Mouse (Mus musculus): Measurements from ENCODE around the gene Tuba3b. TPM values are rescaled to one million over a fixed set of nuclear protein-coding genes. Genes with fewer than 3 reads are reported as not detected.

The Tuba3b gene
- polyA plus RNA-seq, 1 experiment from 2014 or later: 0.31 TPM

DNA sequence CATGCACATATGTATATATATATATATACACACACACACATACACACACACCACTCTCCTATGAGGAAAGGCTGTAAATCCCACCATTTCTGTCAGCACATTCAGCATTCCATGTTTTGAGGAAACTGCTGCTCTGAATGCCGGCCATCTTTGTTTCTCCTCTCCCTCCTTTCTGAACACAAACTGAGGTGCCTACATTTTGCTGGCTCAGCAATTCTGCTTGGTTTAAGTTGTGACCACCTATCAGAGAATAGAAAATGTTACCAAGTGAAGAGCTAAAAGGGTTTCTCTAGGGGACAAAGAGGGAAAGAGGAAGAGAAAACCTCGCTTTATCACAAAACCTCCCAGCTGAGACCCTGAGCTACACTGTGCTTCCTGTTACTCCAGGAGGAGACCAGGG is 18.9 kb downstream of the Tuba3b start:
- Histone ChIP-seq H3K27ac (ENCODE audit: low read length) (no peak overlapping the region), H3K36me3 (ENCODE audit: insufficient read depth, low read length) (no peaks in the 10 kb centered on the region), H3K9ac (replicated peaks; ENCODE audit: low read length) (no peak overlapping the region), H3K27me3 (ENCODE audit: insufficient read depth, low read length) (no peaks in the 10 kb centered on the region), H3K4me2 (replicated peaks; ENCODE audit: low read depth, low read length) (no peak overlapping the region), H3K4me3 (ENCODE audit: low read length) (no peak overlapping the region), H3K4me1 (ENCODE audit: insufficient read depth, low read length) (no peaks in the 10 kb centered on the region; the same call in 1 of the 2 replicates), H3K9me3 (ENCODE audit: low read length) (no peaks in the 10 kb centered on the region; the same call in 1 of the 2 replicates)
- 78% methylated on average over 2 of the region's 2 CpGs for WGBS
- ATAC-seq (ENCODE audit: low FRiP score, low TSS enrichment): no peak

DNA sequence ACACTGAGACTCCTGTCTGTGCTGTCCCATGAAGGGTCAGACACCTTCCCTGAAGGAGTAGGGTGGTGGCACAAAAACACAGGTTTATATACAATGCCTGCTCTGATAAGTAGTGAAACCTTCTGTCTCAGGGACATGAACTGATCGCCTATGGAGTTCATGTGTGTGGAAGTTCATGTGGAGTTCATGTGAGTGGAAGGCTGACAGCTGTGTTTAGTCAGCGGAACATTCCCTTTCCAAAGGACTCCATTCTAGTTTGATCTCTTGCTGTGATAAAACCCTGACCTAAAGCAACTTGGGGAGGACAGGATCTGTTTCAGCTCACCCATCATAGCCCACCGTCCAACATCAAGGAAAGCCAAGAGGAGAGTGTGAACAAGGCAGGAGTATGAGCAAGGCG is 21.1 kb downstream of the Tuba3b start:
- no peak overlapping the region for H3K9ac ChIP-seq (replicated peaks; ENCODE audit: low read length)
- 42% methylated on average over 4 of the region's 4 CpGs for WGBS
- H3K27me3 ChIP-seq (ENCODE audit: insufficient read depth, low read length): no peaks in the 10 kb centered on the region
- H3K9me3 ChIP-seq (ENCODE audit: low read length): peaks cover 6% of the 10 kb centered on the region
- H3K27ac ChIP-seq (ENCODE audit: low read length): no peak overlapping the region
- no peak overlapping the region for H3K4me3 ChIP-seq (ENCODE audit: low read length)
- H3K4me2 ChIP-seq (replicated peaks; ENCODE audit: low read depth, low read length): no peak overlapping the region
- H3K4me1 ChIP-seq (ENCODE audit: insufficient read depth, low read length): peaks cover 3% of the 10 kb centered on the region; the same call in 1 of the 2 replicates
- no peaks in the 10 kb centered on the region for H3K36me3 ChIP-seq (ENCODE audit: insufficient read depth, low read length)
- ATAC-seq (ENCODE audit: low FRiP score, low TSS enrichment): peak; percentile 53; the same call in 1 of the 2 replicates

DNA sequence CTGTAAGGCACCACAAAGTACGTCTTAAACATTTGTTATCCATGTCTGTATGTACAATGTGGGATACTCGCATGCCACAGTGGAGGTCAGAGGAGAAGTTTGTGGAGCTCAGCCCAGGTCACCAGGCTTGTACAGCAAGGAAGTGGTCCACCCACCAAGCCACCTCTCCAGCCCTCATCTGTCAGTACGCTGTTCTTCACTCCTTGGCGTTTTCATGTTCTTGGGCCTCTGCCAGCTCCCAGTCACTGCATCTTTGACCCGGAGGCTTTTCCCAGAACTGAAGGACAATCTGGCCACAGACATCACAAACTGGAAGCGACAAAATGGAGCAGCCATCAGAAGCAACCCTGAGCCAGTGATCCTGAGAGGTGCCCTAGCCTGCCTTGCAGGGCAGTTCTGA is 22.7 kb downstream of the Tuba3b start:
- ATAC-seq (ENCODE audit: low FRiP score, low TSS enrichment): peak; percentile 66
- no peak overlapping the region for H3K4me2 ChIP-seq (replicated peaks; ENCODE audit: low read depth, low read length)
- no peak overlapping the region for H3K9ac ChIP-seq (replicated peaks; ENCODE audit: low read length)
- H3K9me3 ChIP-seq (ENCODE audit: low read length): peaks cover 6% of the 10 kb centered on the region
- peaks cover 3% of the 10 kb centered on the region; the same call in 1 of the 2 replicates for H3K4me1 ChIP-seq (ENCODE audit: insufficient read depth, low read length)
- no peak overlapping the region for H3K4me3 ChIP-seq (ENCODE audit: low read length)
- no peaks in the 10 kb centered on the region for H3K27me3 ChIP-seq (ENCODE audit: insufficient read depth, low read length)
- WGBS: 58% methylated on average over 6 of the region's 6 CpGs
- peak overlapping the region; percentile 1; the same call in 1 of the 2 replicates for H3K27ac ChIP-seq (ENCODE audit: low read length)
- H3K36me3 ChIP-seq (ENCODE audit: insufficient read depth, low read length): no peaks in the 10 kb centered on the region

DNA sequence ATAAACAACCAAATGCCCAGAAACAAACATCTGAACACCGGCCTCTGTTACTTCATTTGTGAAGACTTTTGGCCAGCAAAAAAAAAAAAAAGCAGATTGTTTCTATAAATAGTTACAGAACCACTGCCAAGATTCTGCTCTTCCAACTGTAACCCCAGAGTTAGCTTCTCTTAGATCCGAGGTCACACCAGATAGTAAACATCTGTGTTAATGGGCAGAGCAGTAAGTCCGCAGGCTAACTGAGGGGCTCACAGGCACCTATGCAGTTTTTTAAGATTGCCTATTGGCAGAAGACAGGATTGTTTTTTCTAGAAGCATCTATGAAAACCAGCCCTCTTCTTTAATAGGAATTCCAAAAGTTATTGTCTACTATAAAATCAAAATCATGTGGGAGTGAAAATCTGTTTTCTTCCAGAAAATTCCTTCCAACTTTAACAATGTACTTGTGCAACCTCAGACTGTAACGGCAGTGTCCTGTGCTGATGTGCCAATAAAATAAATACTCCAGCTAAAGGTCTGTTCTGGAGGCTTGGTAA is 25.5 kb downstream of the Tuba3b start:
- Histone ChIP-seq H3K27me3 (ENCODE audit: insufficient read depth, low read length) (no peaks in the 10 kb centered on the region), H3K4me1 (ENCODE audit: insufficient read depth, low read length) (peaks cover 3% of the 10 kb centered on the region; the same call in 1 of the 2 replicates), H3K4me3 (ENCODE audit: low read length) (no peak overlapping the region), H3K36me3 (ENCODE audit: insufficient read depth, low read length) (no peaks in the 10 kb centered on the region), H3K9ac (replicated peaks; ENCODE audit: low read length) (no peak overlapping the region), H3K9me3 (ENCODE audit: low read length) (peaks cover 6% of the 10 kb centered on the region), H3K4me2 (replicated peaks; ENCODE audit: low read depth, low read length) (no peak overlapping the region), H3K27ac (ENCODE audit: low read length) (peak overlapping the region; percentile 53; the same call in 1 of the 2 replicates)
- 53% methylated on average over 4 of the region's 4 CpGs for WGBS
- ATAC-seq (ENCODE audit: low FRiP score, low TSS enrichment): no peak

DNA sequence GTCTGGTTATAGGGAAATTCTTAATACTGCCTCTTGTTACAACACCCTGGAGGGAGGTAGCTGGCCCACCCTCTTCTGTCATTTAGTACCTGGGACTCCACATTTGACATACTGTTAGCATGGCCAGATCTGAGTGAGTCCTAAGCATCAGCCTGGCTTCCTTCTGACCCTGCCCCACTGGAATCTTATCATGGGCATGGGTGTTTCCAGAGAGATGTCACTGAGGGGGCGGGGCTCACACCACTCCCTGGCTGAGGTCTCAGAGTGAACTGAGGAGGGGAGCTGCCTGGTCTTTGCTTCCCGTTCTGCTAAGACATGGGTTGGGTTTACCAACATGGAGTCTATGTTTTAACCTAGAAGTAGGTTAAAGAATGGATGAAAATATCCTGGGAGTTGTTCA is 36.4 kb downstream of the Tuba3b start:
- Histone ChIP-seq H3K27me3 (ENCODE audit: insufficient read depth, low read length) (no peaks in the 10 kb centered on the region), H3K9me3 (ENCODE audit: low read length) (peaks cover 3% of the 10 kb centered on the region; the same call in 1 of the 2 replicates), H3K36me3 (ENCODE audit: insufficient read depth, low read length) (no peaks in the 10 kb centered on the region), H3K27ac (ENCODE audit: low read length) (no peak overlapping the region), H3K4me1 (ENCODE audit: insufficient read depth, low read length) (no peaks in the 10 kb centered on the region), H3K4me2 (replicated peaks; ENCODE audit: low read depth, low read length) (no peak overlapping the region), H3K4me3 (ENCODE audit: low read length) (no peak overlapping the region), H3K9ac (replicated peaks; ENCODE audit: low read length) (no peak overlapping the region)
- WGBS: 78% methylated on average over 2 of the region's 2 CpGs
- ATAC-seq (ENCODE audit: low FRiP score, low TSS enrichment): no peak

DNA sequence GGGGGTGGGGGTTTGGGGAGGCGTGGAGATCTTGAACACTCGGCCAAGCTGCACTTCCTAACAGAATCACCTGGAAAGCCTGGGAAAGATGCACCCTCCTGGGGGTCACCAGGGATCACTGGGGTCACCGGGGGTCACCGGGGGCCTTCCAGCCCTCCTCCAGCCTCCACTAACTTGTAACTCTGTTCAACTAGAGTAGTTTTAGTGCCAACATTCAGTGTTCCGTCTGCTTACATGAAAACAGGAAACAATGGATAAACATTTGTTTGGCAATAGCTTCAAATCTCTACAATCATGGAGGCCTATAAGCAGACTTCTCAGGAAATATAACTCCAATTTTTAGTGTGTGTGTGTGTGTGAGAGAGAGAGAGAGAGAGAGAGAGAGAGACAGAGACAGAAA is 37.4 kb downstream of the Tuba3b start:
- H3K27ac ChIP-seq (ENCODE audit: low read length): no peak overlapping the region
- H3K36me3 ChIP-seq (ENCODE audit: insufficient read depth, low read length): no peaks in the 10 kb centered on the region
- no peak overlapping the region for H3K9ac ChIP-seq (replicated peaks; ENCODE audit: low read length)
- H3K4me1 ChIP-seq (ENCODE audit: insufficient read depth, low read length): no peaks in the 10 kb centered on the region
- 77% methylated on average over 5 of the region's 5 CpGs for WGBS
- no peaks in the 10 kb centered on the region for H3K27me3 ChIP-seq (ENCODE audit: insufficient read depth, low read length)
- no peak overlapping the region for H3K4me2 ChIP-seq (replicated peaks; ENCODE audit: low read depth, low read length)
- no peak for ATAC-seq (ENCODE audit: low FRiP score, low TSS enrichment)
- peaks cover 3% of the 10 kb centered on the region; the same call in 1 of the 2 replicates for H3K9me3 ChIP-seq (ENCODE audit: low read length)
- no peak overlapping the region for H3K4me3 ChIP-seq (ENCODE audit: low read length)

DNA sequence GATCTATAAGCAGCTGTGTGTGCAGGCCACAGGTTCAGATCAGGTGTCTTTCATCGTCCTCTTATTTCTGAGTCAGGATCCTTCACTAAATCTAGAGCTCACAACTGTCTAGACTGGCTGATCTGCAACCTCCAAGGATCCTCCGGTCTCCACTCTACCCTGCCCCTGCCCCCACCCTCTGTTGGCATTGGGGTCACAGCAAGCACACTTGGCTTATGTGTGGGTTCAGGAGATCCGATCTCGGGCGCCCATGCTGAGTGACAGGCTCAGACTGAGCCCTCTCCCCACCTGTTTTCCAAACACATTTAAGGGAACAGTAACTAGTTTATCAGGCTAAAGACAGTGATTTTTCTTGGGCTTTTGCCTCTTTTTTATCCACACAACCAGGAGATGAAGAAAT is 38.1 kb downstream of the Tuba3b start:
- Histone ChIP-seq H3K9ac (replicated peaks; ENCODE audit: low read length) (no peak overlapping the region), H3K36me3 (ENCODE audit: insufficient read depth, low read length) (no peaks in the 10 kb centered on the region), H3K4me1 (ENCODE audit: insufficient read depth, low read length) (no peaks in the 10 kb centered on the region), H3K9me3 (ENCODE audit: low read length) (peaks cover 3% of the 10 kb centered on the region; the same call in 1 of the 2 replicates), H3K27me3 (ENCODE audit: insufficient read depth, low read length) (no peaks in the 10 kb centered on the region), H3K4me3 (ENCODE audit: low read length) (no peak overlapping the region), H3K4me2 (replicated peaks; ENCODE audit: low read depth, low read length) (no peak overlapping the region), H3K27ac (ENCODE audit: low read length) (no peak overlapping the region)
- no peak for ATAC-seq (ENCODE audit: low FRiP score, low TSS enrichment)
- WGBS: 72% methylated on average over 5 of the region's 5 CpGs

DNA sequence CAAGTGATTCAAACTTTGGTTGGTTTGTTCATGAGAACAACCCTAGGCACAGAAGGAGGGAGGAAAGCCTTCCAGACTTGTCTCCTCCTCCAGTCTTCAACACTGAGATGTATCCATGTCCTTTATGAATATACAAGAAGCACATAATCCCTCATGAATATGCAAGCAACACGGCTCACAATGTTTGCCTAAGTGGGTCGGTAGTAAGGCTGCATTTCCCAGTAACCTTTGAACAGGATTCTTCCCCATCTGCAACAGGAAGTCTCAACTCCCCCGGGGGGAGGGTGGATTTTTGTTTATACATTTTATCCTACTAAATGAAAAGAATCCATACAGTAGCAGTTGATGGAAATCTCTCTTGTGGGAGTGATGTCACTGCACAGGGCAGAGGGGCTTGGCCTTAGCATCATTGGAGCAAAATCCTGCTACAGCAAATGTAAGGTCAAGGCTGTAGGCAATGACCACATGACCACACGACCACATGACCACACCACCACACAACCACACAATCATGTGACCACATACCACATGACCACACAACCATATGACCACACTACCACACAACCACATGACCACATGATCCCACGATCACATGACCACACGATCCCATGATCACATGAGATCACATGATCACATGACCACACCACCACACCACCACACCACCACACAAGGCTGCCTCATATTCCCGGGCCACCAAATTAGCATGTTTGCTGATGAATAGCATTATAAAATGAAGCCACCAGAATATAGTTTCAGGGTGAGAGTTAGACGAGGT is 38.7 kb downstream of the Tuba3b start:
- 75% methylated on average over 8 of the region's 8 CpGs for WGBS
- H3K27ac ChIP-seq (ENCODE audit: low read length): no peak overlapping the region

DNA sequence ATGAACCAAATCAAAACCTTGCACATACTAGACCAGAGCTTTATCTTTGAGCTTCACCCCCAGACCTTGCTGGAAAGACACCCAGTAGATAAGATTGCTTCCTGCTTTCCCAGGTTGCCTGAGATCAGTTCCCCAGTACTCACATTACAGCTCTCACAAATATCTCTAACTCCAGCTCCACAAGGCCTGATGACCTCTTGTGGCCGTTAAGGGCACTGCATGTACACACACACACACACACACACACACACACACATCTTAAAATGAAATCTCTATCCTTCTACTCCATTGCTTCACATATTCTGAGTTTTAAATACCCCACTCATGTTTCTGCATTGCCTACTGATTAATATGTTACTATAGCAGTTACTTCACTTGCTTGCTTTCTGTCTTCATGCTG is 40.1 kb downstream of the Tuba3b start:
- ATAC-seq (ENCODE audit: low FRiP score, low TSS enrichment): no peak
- H3K4me3 ChIP-seq (ENCODE audit: low read length): no peak overlapping the region
- H3K27ac ChIP-seq (ENCODE audit: low read length): no peak overlapping the region
- H3K4me1 ChIP-seq (ENCODE audit: insufficient read depth, low read length): no peaks in the 10 kb centered on the region
- 75% methylated on average over 1 of the region's 1 CpGs for WGBS
- H3K9me3 ChIP-seq (ENCODE audit: low read length): peaks cover 3% of the 10 kb centered on the region; the same call in 1 of the 2 replicates
- no peaks in the 10 kb centered on the region for H3K27me3 ChIP-seq (ENCODE audit: insufficient read depth, low read length)
- H3K36me3 ChIP-seq (ENCODE audit: insufficient read depth, low read length): no peaks in the 10 kb centered on the region
- H3K4me2 ChIP-seq (replicated peaks; ENCODE audit: low read depth, low read length): no peak overlapping the region
- no peak overlapping the region for H3K9ac ChIP-seq (replicated peaks; ENCODE audit: low read length)

More for the DNA sequence above, 38.7 kb downstream of the Tuba3b start:
- no peaks in the 10 kb centered on the region for H3K4me1 ChIP-seq (ENCODE audit: insufficient read depth, low read length)
- H3K27me3 ChIP-seq (ENCODE audit: insufficient read depth, low read length): no peaks in the 10 kb centered on the region
- no peak overlapping the region for H3K4me3 ChIP-seq (ENCODE audit: low read length)
- H3K9ac ChIP-seq (replicated peaks; ENCODE audit: low read length): no peak overlapping the region
- H3K36me3 ChIP-seq (ENCODE audit: insufficient read depth, low read length): no peaks in the 10 kb centered on the region
- H3K9me3 ChIP-seq (ENCODE audit: low read length): peaks cover 3% of the 10 kb centered on the region; the same call in 1 of the 2 replicates
- ATAC-seq (ENCODE audit: low FRiP score, low TSS enrichment): no peak
- no peak overlapping the region for H3K4me2 ChIP-seq (replicated peaks; ENCODE audit: low read depth, low read length)

Data from kidney, embryonic 16.5 days (tissue).